Mouse (Mus musculus): ENCODE measurements around the gene Tex2.

DNA sequence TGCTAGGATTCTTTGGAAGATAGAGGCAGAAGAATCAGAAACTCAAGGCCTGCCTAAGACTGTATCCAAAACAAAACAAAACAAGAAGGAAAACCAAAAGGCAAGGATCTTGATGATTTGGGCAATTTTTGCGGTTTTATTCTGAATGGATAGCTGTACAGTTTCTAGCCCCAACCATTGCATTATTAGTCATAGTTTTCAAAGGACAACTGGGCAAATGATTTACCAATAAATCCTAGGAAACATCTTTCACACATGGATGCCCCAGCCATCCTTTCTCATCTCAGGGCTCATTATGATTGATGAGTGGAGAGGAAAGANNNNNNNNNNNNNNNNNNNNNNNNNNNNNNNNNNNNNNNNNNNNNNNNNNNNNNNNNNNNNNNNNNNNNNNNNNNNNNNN, 29.4 kb downstream of the Tex2 start:
- TF ChIP-seq CTCF (IDR thresholded peaks at IDR 0.05; ENCODE audit: extremely low read depth, insufficient read depth, insufficient read length, insufficient replicate concordance) (no peak), POLR2A (IDR thresholded peaks at IDR 0.05; ENCODE audit: low read depth, low read length) (no peak)
